Mouse (Mus musculus): ENCODE data around the gene Lgals9.
A peak's percentile ranks its signal among the peaks of the same experiment; 100 is the strongest.
"Not testable (repeated sequence)": the region's sequence is repeated elsewhere in the genome, so short reads cannot be mapped to it uniquely, and the experiment has no call there.

Gene Lgals9

GRCm38 (mm10) chr11:79007356-79007755 is 22.6 kb upstream of the Lgals9 start:
- DNase-seq (ENCODE audit: low spot score in 2 of 2): not testable (repeated sequence)

GRCm38 (mm10) chr11:79006417-79006816 is 21.7 kb upstream of the Lgals9 start:
- no peak for DNase-seq (ENCODE audit: low spot score in 2 of 2)

GRCm38 (mm10) chr11:79005578-79006394 is 21.0 kb upstream of the Lgals9 start:
- no peak for DNase-seq (ENCODE audit: low spot score in 2 of 2)

- DNase-seq (ENCODE audit: low spot score in 2 of 2): no peak
Observed at GRCm38 (mm10) chr11:79003769-79004638, 19.3 kb upstream of the Lgals9 start.

GRCm38 (mm10) chr11:79003053-79003768 is 18.5 kb upstream of the Lgals9 start:
- DNase-seq (ENCODE audit: low spot score in 2 of 2): no peak

GRCm38 (mm10) chr11:79002551-79002951 is 17.8 kb upstream of the Lgals9 start:
- no peak for DNase-seq (ENCODE audit: low spot score in 2 of 2)

GRCm38 (mm10) chr11:79001871-79002270 is 17.1 kb upstream of the Lgals9 start:
- DNase-seq (ENCODE audit: low spot score in 2 of 2): no peak

GRCm38 (mm10) chr11:78999118-78999517 is 14.4 kb upstream of the Lgals9 start:
- no peak for DNase-seq (ENCODE audit: low spot score in 2 of 2)

- not testable (repeated sequence) for DNase-seq (ENCODE audit: low spot score in 2 of 2)
Observed at GRCm38 (mm10) chr11:78990875-78991543, 6.3 kb upstream of the Lgals9 start.

GRCm38 (mm10) chr11:78990096-78990495 is 5.3 kb upstream of the Lgals9 start:
- DNase-seq (ENCODE audit: low spot score in 2 of 2): no peak

- DNase-seq (ENCODE audit: low spot score in 2 of 2): not testable (repeated sequence)
Observed at GRCm38 (mm10) chr11:78989206-78989605, 4.5 kb upstream of the Lgals9 start.

- no peak for DNase-seq (ENCODE audit: low spot score in 2 of 2)
Observed at GRCm38 (mm10) chr11:78986311-78987002, 1.7 kb upstream of the Lgals9 start.

GRCm38 (mm10) chr11:78985505-78985904 is 759 bp upstream of the Lgals9 start:
- no peak for DNase-seq (ENCODE audit: low spot score in 2 of 2)

GRCm38 (mm10) chr11:78983539-78983938 is 1.2 kb downstream of the Lgals9 start:
- peak in 1 of 2 experiments; percentile 39 for DNase-seq (ENCODE audit: low spot score in 2 of 2)

- peak in 1 of 2 experiments; percentile 50 for DNase-seq (ENCODE audit: low spot score in 2 of 2)
Observed at GRCm38 (mm10) chr11:78982513-78983291, 2.0 kb downstream of the Lgals9 start.

- DNase-seq (ENCODE audit: low spot score in 2 of 2): no peak
Observed at GRCm38 (mm10) chr11:78982042-78982441, 2.7 kb downstream of the Lgals9 start.

GRCm38 (mm10) chr11:78980083-78980634 is 4.6 kb downstream of the Lgals9 start:
- DNase-seq (ENCODE audit: low spot score in 2 of 2): no peak

- DNase-seq (ENCODE audit: low spot score in 2 of 2): no peak
Observed at GRCm38 (mm10) chr11:78978176-78979019, 6.3 kb downstream of the Lgals9 start.
